Mouse (Mus musculus) olfactory bulb, adult 2 months (tissue): Measurements from ENCODE around the gene Igsf9b. TPM values are rescaled to one million over a fixed set of nuclear protein-coding genes. Genes with fewer than 3 reads are reported as not detected.

ENCODE experiments used
- H3K27ac ChIP-seq: fragments of 200-500 bp; 2 replicates; pipeline ENCODE4 v1.5.1; 2012; ENCODE audit warnings: low read depth, low read length; ENCODE audit not compliant: insufficient read depth
- H3K4me1 ChIP-seq: fragments of 200-500 bp; 2 replicates; pipeline ENCODE4 v1.6.1; 2012; ENCODE audit warnings: low read length; ENCODE audit not compliant: control insufficient read depth, insufficient read depth
- H3K4me3 ChIP-seq: fragments of 200-500 bp; 2 replicates; pipeline ENCODE4 v1.5.1; 2012; ENCODE audit warnings: mild to moderate bottlenecking, low read depth, low read length, moderate library complexity; ENCODE audit not compliant: insufficient read depth
- CTCF ChIP-seq: fragments of 200-500 bp; IDR thresholded peaks from 2 replicates; pipeline ENCODE4 v1.5.1; 2012; ENCODE audit warnings: low read depth, mild to moderate bottlenecking, low read length, moderate library complexity; ENCODE audit not compliant: insufficient read depth
- POLR2A ChIP-seq: fragments of 200-500 bp; IDR thresholded peaks from 2 replicates; pipeline ENCODE4 v1.6.1; 2012; ENCODE audit warnings: mild to moderate bottlenecking, low read depth, low read length, moderate library complexity; ENCODE audit not compliant: insufficient read depth
- WGBS: fragments of 180-500 bp; shearing (Covaris S2); methylation state at CpG from one replicate; pipeline ENCODE4 v1.1.7; 2018; 5-methylcytosine and 5-hydroxymethylcytosine counted together
- polyA plus RNA-seq: library from polyadenylated mRNA; stranded (reverse); fragments of >200 nt; gene quantifications from 2 replicates; pipeline ENCODE4 v1.2.4, GENCODE M21; 2012; ENCODE audit warnings: low replicate concordance; ENCODE audit not compliant: missing spikeins, insufficient read depth, insufficient read length

The Igsf9b gene
- polyA plus RNA-seq, 1 experiment = not detected

DNA sequence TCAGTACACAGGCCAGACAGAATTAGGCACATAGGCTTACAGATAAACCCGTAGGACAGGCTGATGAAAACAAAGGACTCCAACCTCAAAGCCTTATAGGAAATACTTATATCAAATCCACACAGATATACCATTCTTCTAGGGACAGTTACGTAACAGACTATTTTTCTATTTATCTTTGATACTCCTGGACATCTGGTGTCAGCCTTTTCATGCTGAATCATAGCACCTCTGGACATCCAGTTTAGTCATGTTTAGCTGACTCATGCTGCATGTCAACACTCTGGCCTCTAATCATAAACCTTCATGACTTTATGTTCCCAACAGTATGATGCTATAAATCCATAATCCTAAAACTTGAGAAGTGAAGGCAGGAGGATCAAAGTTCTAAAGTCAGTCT is 29.1 kb upstream of the Igsf9b start:
- no peak overlapping the region for H3K27ac ChIP-seq
- WGBS = 93% methylated on average over 2 of the region's 2 CpGs
- TF ChIP-seq CTCF = no peak
- no peak for TF ChIP-seq POLR2A
- peaks cover 2% of the 10 kb centered on the region for H3K4me1 ChIP-seq
- H3K4me3 ChIP-seq = no peak overlapping the region

DNA sequence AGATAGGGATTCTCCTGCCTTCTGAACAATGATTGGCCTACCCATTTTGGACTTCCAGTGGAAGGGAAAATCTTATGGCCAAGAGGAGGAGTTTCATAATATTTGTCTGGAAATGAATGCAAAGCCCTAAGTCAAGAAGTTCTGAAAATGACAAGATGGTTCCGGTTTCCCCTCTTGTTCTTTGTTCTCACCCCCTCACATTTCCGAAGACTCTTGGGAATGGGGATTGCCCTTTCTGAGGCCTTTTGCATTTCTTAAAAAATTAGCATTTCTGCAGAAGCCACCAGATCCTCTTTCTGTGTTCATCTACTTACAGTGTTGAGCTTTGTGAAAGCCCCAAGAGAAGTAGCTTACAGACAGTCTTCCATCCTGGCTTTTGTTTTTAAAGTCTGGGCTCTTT is 27.1 kb upstream of the Igsf9b start:
- TF ChIP-seq POLR2A (no peak), CTCF (no peak)
- H3K27ac ChIP-seq = no peak overlapping the region
- H3K4me1 ChIP-seq = no peaks in the 10 kb centered on the region
- WGBS = 80% methylated on average over 2 of the region's 2 CpGs
- H3K4me3 ChIP-seq = no peak overlapping the region

DNA sequence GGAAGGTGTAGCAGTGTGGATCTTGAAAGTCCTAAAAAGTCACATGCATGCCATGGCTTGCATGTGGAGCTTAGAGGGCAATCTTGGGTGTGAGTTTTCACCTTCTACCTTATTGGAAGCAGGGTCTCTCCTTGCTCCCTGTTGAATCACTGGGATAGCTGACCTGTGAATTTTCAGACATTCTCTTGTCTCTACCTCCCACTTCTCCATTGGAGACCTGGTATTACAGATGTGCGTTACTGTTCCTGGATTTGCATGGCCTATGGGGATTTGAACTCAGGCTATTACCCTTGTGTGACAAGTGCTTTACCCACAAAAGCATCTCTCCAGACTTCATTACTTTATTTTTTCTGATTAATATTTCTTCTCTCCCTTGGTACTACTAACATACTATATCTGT is 26.1 kb upstream of the Igsf9b start:
- H3K4me3 ChIP-seq = no peak overlapping the region
- no peaks in the 10 kb centered on the region for H3K4me1 ChIP-seq
- no peak overlapping the region for H3K27ac ChIP-seq
- TF ChIP-seq CTCF = no peak
- no peak for TF ChIP-seq POLR2A
- WGBS = 100% methylated on average over 1 of the region's 1 CpGs

DNA sequence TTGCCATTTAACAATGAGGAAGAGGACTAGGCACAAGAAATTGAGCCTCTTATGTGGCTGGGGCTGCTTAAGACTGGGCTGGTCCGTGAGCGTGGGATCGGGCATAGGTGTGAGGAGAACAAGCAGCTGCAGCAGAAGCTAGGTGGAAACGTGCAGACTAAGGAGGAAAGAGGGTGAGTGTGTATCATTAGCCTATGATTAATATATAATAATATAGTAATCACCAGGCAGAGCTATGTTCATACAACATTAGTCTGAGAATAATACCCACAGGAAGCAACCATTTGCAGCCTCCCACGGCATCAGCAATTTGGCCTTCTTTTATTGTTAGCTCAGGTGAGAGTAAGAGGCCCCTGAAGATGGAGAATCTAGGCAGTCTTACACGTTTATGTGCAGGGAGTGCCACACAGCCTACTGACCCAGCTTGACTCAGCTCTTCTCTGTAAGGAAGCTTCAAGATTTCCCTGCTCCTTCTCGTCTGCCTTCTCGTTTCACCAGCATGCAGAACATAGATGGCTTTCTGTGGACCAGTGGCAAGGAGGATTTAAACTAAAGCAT is 22.6 kb upstream of the Igsf9b start:
- Histone ChIP-seq H3K4me1 (no peaks in the 10 kb centered on the region), H3K4me3 (no peak overlapping the region), H3K27ac (no peak overlapping the region)
- TF ChIP-seq CTCF (no peak), POLR2A (no peak)
- 74% methylated on average over 8 of the region's 8 CpGs for WGBS

DNA sequence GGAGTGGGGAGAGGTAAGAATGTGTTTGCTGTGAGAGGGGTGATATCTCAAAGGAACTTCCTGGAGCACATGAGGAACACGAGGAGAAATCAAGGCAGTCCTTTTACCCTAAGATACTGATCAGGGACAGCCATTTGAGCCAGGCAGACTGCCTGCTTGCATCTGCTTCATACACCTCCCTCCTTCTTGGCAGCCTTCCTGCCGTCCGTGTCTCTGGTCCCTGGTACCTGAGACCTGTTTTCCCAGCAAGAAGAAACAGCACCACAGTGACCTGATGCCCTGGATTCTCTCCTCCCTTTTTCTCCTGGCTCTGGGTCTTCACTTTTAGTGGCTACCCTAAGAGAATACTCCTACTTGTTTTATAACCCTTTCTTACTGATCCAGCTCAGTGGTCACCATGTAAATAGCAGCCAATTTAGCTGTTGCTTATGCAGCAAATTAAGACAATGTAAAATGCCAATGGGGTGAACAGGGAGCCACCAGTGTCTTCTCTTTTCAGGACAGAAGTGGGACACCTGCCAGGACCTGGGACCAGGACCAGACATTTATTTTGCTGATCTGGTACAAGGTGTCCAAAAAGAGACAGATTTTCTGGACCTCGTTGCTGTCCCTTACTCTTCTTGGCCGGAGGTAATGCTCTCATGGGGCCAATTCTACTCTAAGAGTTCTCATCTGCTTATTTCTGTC is 21.5 kb upstream of the Igsf9b start:
- WGBS = 73% methylated on average over 5 of the region's 5 CpGs
- no peak overlapping the region for H3K27ac ChIP-seq
- H3K4me1 ChIP-seq = no peaks in the 10 kb centered on the region
- TF ChIP-seq POLR2A (no peak), CTCF (no peak)
- no peak overlapping the region for H3K4me3 ChIP-seq

DNA sequence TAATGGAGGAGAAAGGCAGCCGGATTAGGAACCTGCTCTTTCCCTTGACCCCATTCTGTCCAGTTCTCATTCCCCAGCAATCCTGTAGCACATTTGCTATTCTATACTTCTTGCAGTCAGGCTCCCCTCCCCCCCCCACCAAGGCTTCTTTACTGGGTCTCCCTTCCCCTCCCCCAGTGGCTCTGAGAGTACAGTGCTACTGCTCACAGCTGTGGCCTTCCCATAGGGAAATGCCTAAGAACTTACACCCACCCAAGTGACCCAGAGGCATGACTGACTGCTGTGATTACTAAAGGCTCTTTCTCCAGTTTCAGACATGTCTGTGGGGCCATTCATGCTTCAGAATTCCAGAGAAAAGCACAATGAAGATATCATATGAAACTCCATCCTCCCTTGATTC is 20.0 kb upstream of the Igsf9b start:
- H3K4me1 ChIP-seq = no peaks in the 10 kb centered on the region
- WGBS = 86% methylated on average over 1 of the region's 1 CpGs
- H3K27ac ChIP-seq = no peak overlapping the region
- no peak for TF ChIP-seq POLR2A
- no peak for TF ChIP-seq CTCF
- H3K4me3 ChIP-seq = no peak overlapping the region

DNA sequence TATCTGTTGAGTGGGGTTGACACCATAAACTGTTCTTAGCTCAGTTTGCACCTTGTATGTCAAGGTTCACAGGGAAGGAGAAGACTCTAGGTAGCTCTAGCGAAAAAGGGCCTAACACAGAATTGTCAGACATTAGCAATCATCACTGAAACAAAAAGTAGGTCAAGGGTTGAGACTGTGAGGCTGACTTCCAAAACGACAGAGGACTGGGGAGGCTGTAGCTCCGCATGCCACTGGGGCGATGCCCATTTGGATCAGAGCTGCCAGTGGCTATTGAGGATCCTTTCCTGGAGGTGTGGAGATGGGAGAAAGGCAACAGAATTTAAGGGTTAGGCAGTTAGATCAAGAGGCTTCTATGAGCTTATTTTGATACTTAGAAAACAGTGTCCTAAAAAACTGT is 18.0 kb upstream of the Igsf9b start:
- TF ChIP-seq CTCF (no peak), POLR2A (no peak)
- Histone ChIP-seq H3K4me3 (no peak overlapping the region), H3K27ac (no peak overlapping the region), H3K4me1 (peaks cover 4% of the 10 kb centered on the region)
- 71% methylated on average over 4 of the region's 4 CpGs for WGBS

DNA sequence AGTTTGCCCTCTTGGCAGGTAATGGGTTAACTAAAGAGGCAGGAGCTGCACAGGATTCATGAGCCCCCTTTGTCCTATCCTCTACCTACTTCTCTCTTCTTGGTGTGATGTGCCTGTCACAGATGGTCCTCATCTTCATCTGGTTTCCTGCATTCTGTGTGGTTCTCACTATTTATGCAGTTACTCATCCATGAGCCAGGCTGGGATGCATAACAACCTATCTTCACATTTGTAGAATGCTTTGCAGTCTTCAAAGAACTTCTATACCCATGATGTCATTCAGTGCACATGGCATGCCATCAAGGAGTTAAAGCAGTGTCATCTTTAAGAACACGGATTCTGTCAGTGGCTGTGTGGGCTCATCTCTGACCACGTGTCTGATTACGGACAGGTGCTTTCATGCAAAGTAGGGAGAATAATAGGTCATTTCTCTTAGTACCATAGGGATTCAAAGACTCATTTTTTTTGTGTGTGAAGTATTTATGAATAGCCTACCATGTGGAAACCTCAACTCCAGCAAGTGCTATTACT is 13.2 kb upstream of the Igsf9b start:
- Histone ChIP-seq H3K27ac (no peak overlapping the region), H3K4me3 (no peak overlapping the region), H3K4me1 (peaks cover 17% of the 10 kb centered on the region)
- WGBS = 72% methylated on average over 3 of the region's 3 CpGs
- TF ChIP-seq CTCF = no peak
- no peak for TF ChIP-seq POLR2A

DNA sequence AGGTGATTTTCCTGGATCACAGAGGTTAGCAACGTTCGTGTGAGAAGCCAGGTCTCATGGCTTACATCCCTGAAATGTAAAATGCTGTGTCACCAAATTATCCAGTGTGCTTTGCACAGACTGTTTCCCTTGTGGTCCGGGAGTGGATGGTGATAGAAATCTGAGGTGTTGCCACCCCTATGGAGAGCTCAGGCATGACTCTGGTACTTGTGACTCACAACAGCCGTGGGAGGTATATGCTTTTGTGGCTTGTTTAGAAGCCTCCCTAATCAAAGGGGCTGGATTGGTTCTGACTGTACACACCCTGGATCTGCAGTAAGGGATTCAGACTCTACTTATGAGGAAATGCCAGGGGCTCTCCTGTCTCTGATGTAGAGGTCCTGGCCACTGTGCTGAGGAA is 12.7 kb upstream of the Igsf9b start:
- no peak for TF ChIP-seq CTCF
- no peak for TF ChIP-seq POLR2A
- 46% methylated on average over 4 of the region's 4 CpGs for WGBS
- H3K4me1 ChIP-seq = peaks cover 17% of the 10 kb centered on the region
- no peak overlapping the region for H3K4me3 ChIP-seq
- no peak overlapping the region for H3K27ac ChIP-seq
